Mouse (Mus musculus) thymus, adult 2 months (tissue): Measurements from ENCODE around the gene Tnfsf9.

Experiments
- CTCF ChIP-seq: fragments of 200-500 bp; IDR thresholded peaks from 2 replicates; pipeline ENCODE4 v1.5.1; 2012; ENCODE audit warnings: mild to moderate bottlenecking, control low read depth, low read length, moderate library complexity, borderline replicate concordance; ENCODE audit not compliant: control insufficient read depth, poor library complexity, insufficient read depth; ENCODE audit errors: extremely low read depth
- POLR2A ChIP-seq: fragments of 200-500 bp; IDR thresholded peaks from 2 replicates; pipeline ENCODE4 v1.6.1; 2012; ENCODE audit warnings: mild to moderate bottlenecking, low read length, control low read depth, moderate library complexity; ENCODE audit not compliant: control insufficient read depth, poor library complexity, insufficient read depth; ENCODE audit errors: extremely low read depth

DNA sequence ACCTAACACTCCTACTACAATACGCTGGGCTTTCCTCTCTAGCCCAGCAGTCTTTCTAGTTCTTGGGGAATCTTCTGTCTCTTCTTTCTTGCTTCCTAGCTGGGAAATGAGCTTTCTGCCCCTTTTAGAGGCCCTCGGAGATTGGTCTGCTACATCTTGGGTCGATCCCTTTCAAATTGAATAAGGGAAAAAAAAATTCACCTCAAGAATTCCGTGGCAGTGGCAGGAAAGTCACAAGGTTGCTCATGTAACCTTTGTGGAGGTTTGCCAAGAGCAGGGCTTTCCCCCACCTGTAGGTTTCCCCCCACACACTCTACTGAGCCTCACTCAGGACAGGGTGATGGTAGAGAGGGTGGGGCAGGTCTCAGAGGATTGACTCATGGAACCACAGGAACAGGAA, 48.7 kb downstream of the Tnfsf9 start:
- TF ChIP-seq CTCF (no peak), POLR2A (no peak)
